ENCODE assay signal across 8 mouse cellular contexts in the genomic region with DNA sequence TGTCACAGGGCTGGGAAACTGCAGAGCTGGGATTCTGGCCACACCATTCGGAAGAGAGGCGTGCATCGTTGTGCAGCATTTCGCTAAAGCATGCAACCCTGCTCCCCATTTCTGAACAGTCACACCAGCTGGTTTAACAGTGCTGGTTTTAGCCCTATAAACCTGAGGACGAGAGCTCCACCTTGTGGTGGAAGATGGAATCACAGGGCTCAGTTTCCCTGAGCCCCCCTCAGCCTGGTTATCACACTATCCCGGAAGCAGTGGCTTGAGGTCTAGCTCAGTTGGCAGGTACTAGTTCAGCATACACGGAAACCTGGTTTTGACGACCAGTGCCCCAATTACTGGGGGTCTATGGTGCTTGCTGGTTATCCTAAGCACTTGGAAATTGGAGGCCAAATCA. TPM values are rescaled to one million over a fixed set of nuclear protein-coding genes. Genes with fewer than 3 reads are reported as not detected.
DNase-seq lines count a peak whose midpoint lies in the region; ATAC-seq lines count a peak whose summit lies in the region.

No protein-coding gene starts in this region.

- H3K27ac ChIP-seq in hindbrain, embryonic 11.5 days (ENCODE audit: low read depth, low read length), result no peak overlapping the region

- no peak overlapping the region for H3K4me2 ChIP-seq in hindbrain, embryonic 11.5 days (replicated peaks; ENCODE audit: low read depth, low read length)

- no peaks in the 10 kb centered on the region; the same call in 1 of the 2 replicates for H3K4me1 ChIP-seq in hindbrain, embryonic 11.5 days (replicated peaks; ENCODE audit: control insufficient read depth, insufficient read depth, low read length)

- WGBS in hindbrain, embryonic 11.5 days, result 17% methylated on average over 8 of the region's 8 CpGs

- no peak overlapping the region for H3K9ac ChIP-seq in hindbrain, embryonic 11.5 days (ENCODE audit: low read depth, low read length)

- ATAC-seq in erythroid progenitor cell, adult 5-6 weeks (replicated peaks; ENCODE audit: low FRiP score, poor library complexity, severe bottlenecking), result peak; percentile 68; the same call in 1 of the 2 replicates
- ATAC-seq in hindbrain, embryonic 11.5 days (ENCODE audit: low FRiP score), result peak; percentile 65; the same call in 1 of the 2 replicates

- H3K36me3 ChIP-seq in hindbrain, embryonic 11.5 days (ENCODE audit: control insufficient read depth, insufficient read depth, low read length), result no peaks in the 10 kb centered on the region

- H3K9me3 ChIP-seq in hindbrain, embryonic 11.5 days (ENCODE audit: control insufficient read depth, low read length), result no peaks in the 10 kb centered on the region; the same call in 1 of the 2 replicates

- peak; percentile 83 for DNase-seq in MEL-GATA-1-ER (ENCODE audit: extremely low read depth, low read depth)
- DNase-seq in brain, embryonic 18.5 days (ENCODE audit: low read depth, low spot score), result peak; percentile 16
- peak; percentile 92 for DNase-seq in hindbrain, embryonic 11.5 days (ENCODE audit: low spot score)
- DNase-seq in layer of hippocampus, adult 9-10 months (ENCODE audit: low spot score), result peak; percentile 46
- peak; percentile 71 for DNase-seq in lung, postnatal 10 days
- DNase-seq in retina, adult 2 months (ENCODE audit: low read depth, low spot score), result peak; percentile 46
- DNase-seq in thymus, postnatal 36 days, result peak; percentile 83 to 84

- no peak overlapping the region for H3K4me3 ChIP-seq in hindbrain, embryonic 11.5 days (ENCODE audit: low read depth, low read length)

- H3K27me3 ChIP-seq in hindbrain, embryonic 11.5 days (ENCODE audit: control insufficient read depth, insufficient read depth, low read length), result no peaks in the 10 kb centered on the region

RNA-seq across cellular contexts. Expression of gene Tex101, which starts 13.9 kb away (rescaled TPM):
- not detected in 2 replicates for total RNA-seq in erythroid progenitor cell, adult 5-6 weeks (2015; ENCODE audit: low replicate concordance)
- total RNA-seq in erythroid progenitor cell, adult 5-6 weeks (2017; ENCODE audit: low replicate concordance), result not detected in 2 replicates
- not detected in 2 replicates for polyA plus RNA-seq in hindbrain, embryonic 11.5 days (2014; fragmentation: Nextera tagmentation; extraction: Ambion mirVana)

RNA-seq across cellular contexts. Expression of gene Lypd3, which starts 26.2 kb away (rescaled TPM):
- total RNA-seq in erythroid progenitor cell, adult 5-6 weeks (2015; ENCODE audit: low replicate concordance), result not detected in 2 replicates
- not detected in 2 replicates for total RNA-seq in erythroid progenitor cell, adult 5-6 weeks (2017; ENCODE audit: low replicate concordance)
- polyA plus RNA-seq in hindbrain, embryonic 11.5 days (2014; fragmentation: Nextera tagmentation; extraction: Ambion mirVana), result 0.73 and 1.6 TPM in 2 replicates

RNA-seq across cellular contexts. Expression of gene BC049730, which starts 46.5 kb away (rescaled TPM):
- total RNA-seq in erythroid progenitor cell, adult 5-6 weeks (2015; ENCODE audit: low replicate concordance), result not detected in 2 replicates
- total RNA-seq in erythroid progenitor cell, adult 5-6 weeks (2017; ENCODE audit: low replicate concordance), result not detected in 2 replicates
- not detected in 2 replicates for polyA plus RNA-seq in hindbrain, embryonic 11.5 days (2014; fragmentation: Nextera tagmentation; extraction: Ambion mirVana)

RNA-seq across cellular contexts. Expression of gene Phldb3, which starts 52.0 kb away (rescaled TPM):
- not detected in 2 replicates for total RNA-seq in erythroid progenitor cell, adult 5-6 weeks (2015; ENCODE audit: low replicate concordance)
- total RNA-seq in erythroid progenitor cell, adult 5-6 weeks (2017; ENCODE audit: low replicate concordance), result 0.64 and 7.0 TPM in 2 replicates
- polyA plus RNA-seq in hindbrain, embryonic 11.5 days (2014; fragmentation: Nextera tagmentation; extraction: Ambion mirVana), result 0.09 TPM in 1 of 2 replicates, not detected in the other

Comparison
In these comparisons a context has a peak if more than half of its experiments do, and no peak if none do; other contexts are left out.
1. DNase-seq: peak in every context shown above with its lines; median percentile 92 in hindbrain, embryonic 11.5 days; 84 in thymus, postnatal 36 days; 83 in MEL-GATA-1-ER; 71 in lung, postnatal 10 days; 46 in layer of hippocampus, adult 9-10 months; 46 in retina, adult 2 months; 16 in brain, embryonic 18.5 days.